Mouse (Mus musculus): ENCODE measurements around the gene Tex48. TPM values are rescaled to one million over a fixed set of nuclear protein-coding genes. Genes with fewer than 3 reads are reported as not detected.

Tex48 gene
- polyA plus RNA-seq, 1 experiment, result not detected

DNA sequence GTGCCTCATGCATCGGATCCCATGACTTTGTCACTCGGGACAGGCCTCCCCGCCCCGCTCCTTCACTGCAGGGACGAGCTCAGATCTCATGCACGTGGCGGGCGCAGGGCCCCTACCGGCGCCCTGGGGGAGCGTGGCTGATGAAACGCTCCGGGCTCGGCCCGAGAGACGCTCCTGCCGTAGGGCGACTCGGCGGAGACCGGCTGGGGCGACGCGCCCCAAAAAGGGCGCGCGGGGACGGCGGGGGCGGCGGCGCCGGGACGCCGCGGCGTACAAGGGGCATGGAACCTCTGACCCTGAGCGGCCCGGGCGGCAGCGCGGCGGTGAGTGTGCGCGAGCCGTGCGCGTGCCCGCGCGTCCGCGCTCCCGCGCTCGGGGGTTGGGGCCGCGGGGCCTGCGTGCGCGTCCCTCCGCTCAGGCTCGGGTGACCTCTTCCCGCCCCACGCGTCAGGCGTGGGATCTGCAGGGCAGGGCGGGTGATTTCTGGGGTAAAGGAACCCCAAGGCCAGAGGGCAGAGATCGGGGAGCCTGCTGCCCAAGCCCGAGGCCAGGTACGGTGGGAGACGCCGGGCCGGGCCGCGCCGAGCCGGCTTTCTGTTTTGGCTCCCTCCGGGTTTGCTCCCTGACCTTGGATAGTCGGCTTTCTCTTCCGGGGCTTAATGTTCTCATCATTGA lies 63.7 kb downstream of the Tex48 start, which contains the start of gene Tmem268:
Tmem268 (plus strand) TSS at position 375 of the 675 bp plus-strand sequence.
- no peaks in the 10 kb centered on the region for H3K9me3 ChIP-seq
- H3K4me1 ChIP-seq, result peaks cover 62% of the 10 kb centered on the region
- peaks cover 30% of the 10 kb centered on the region for H3K27me3 ChIP-seq (replicated peaks)
- H3K36me3 ChIP-seq (replicated peaks; ENCODE audit: low read length), result peaks cover 41% of the 10 kb centered on the region
- no peak for TF ChIP-seq GATA1 (IDR thresholded peaks at IDR 0.05; ENCODE audit: borderline replicate concordance, low read length)
- no peak for TF ChIP-seq FLI1 (IDR thresholded peaks at IDR 0.05; ENCODE audit: low read length)
- H3K4me3 ChIP-seq (replicated peaks), result peak within 1 kb of the TSS; percentile 92

DNA sequence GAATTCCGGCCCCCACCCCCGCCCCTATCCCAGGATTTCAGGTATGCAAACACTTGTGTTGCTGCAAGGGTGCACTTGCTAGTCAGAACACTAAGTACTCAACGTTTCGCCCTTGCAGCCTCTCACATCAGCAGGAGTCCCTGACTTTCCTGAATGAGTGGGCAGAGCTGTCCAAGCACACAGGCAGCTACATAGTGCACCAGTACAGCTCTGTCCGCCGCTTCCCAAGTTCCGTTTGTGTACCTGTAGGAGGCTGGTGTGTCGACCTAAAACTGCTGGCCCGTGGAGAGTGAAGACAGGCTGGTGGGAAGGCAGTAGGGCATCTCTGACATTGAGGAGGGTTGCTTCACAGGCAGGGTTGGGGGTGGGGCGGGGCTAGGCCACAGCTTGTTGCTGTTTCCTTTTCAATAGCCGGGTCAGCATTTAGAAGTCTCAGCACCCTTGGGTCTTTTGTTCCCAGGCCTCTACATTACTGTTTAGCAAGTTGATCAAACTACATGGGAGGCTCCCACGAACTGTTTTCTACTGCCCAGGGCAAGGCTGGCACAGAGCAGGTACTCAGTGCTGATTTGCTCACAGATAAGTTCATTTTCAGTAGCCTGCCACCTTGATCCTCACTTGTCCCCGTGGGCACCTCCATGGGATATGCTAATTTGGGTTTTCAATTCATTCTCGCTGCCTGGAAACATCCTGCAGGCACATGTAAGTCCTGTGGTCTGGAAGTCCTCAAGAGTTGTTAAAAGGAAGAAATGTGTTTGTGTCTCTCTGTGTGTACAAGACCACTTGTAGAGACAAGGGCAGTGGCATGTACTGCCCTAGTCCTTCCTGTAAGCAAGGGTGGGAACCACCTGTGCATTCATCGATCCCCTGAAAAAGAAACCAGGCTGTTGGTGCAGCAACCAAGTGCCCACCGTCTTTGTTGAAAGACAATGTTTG lies 64.8 kb downstream of the Tex48 start:
- H3K9me3 ChIP-seq, result no peaks in the 10 kb centered on the region
- H3K27me3 ChIP-seq (replicated peaks), result peaks cover 27% of the 10 kb centered on the region
- H3K36me3 ChIP-seq (replicated peaks; ENCODE audit: low read length), result peaks cover 44% of the 10 kb centered on the region
- TF ChIP-seq GATA1 (IDR thresholded peaks at IDR 0.05; ENCODE audit: borderline replicate concordance, low read length) (no peak), FLI1 (IDR thresholded peaks at IDR 0.05; ENCODE audit: low read length) (no peak)
- H3K4me3 ChIP-seq (replicated peaks), result peak overlapping the region; percentile 92
- H3K4me1 ChIP-seq, result peaks cover 58% of the 10 kb centered on the region

Other genes with a start within 250 kb of the Tex48 start
- 2.5 and 12.0 TPM in 2 replicates for gene Akna, start 219.1 kb downstream of the Tex48 start, polyA plus RNA-seq (2012; ENCODE audit: insufficient read depth, low replicate concordance)
- 0.30 TPM in 1 of 2 replicates, not detected in the other for gene Whrn, start 126.4 kb downstream of the Tex48 start, polyA plus RNA-seq (2012; ENCODE audit: insufficient read depth, low replicate concordance)
- 12.2 and 191 TPM in 2 replicates for gene Atp6v1g1, start 77.7 kb downstream of the Tex48 start, polyA plus RNA-seq (2012; ENCODE audit: insufficient read depth, low replicate concordance)
- gene Tmem268, start 63.6 kb downstream of the Tex48 start, polyA plus RNA-seq (2012; ENCODE audit: insufficient read depth, low replicate concordance), result 0.66 TPM in 1 of 2 replicates, not detected in the other
- not detected in 2 replicates for gene Gm11213, start 17.2 kb downstream of the Tex48 start, polyA plus RNA-seq (2012; ENCODE audit: insufficient read depth, low replicate concordance)
- gene Gm11214, start 41.0 kb upstream of the Tex48 start, polyA plus RNA-seq (2012; ENCODE audit: insufficient read depth, low replicate concordance), result not detected in 2 replicates
- not detected in 2 replicates for gene Tnfsf15, start 122.7 kb upstream of the Tex48 start, polyA plus RNA-seq (2012; ENCODE audit: insufficient read depth, low replicate concordance)
- 0.07 TPM in 1 of 2 replicates, not detected in the other for gene Tnfsf8, start 238.9 kb upstream of the Tex48 start, polyA plus RNA-seq (2012; ENCODE audit: insufficient read depth, low replicate concordance)